In genomic region chr11:99170005-99170404, GRCm38 (mm10) we compare ENCODE assay signal across 23 mouse cellular contexts. TPM values are rescaled to one million over a fixed set of nuclear protein-coding genes. Genes with fewer than 3 reads are reported as not detected.
"Had no signal": no experiment of that assay in that cellular context is flagged by ENCODE, and none has a peak within 500 bp of the region (broad histone marks: within the 10 kb centered on the region; RNA-seq: fewer than 3 reads in every experiment).

No protein-coding gene starts in this region.

- H3K27me3 ChIP-seq: heart, embryonic 13.5 days; heart, embryonic 15.5 days; hindbrain, embryonic 13.5 days; hindbrain, embryonic 15.5 days; kidney, embryonic 15.5 days; limb, embryonic 12.5 days had no signal

- H3K4me1 ChIP-seq: heart, embryonic 13.5 days; heart, embryonic 15.5 days; hindbrain, embryonic 13.5 days; hindbrain, embryonic 15.5 days; kidney, embryonic 15.5 days; limb, embryonic 10.5 days; limb, embryonic 12.5 days had no signal

- H3K27ac ChIP-seq: gastrocnemius, adult 2 months; heart, embryonic 13.5 days; heart, embryonic 15.5 days; hindbrain, embryonic 13.5 days; hindbrain, embryonic 15.5 days; hindbrain, postnatal 0 days; kidney, embryonic 15.5 days; kidney, postnatal 0 days; layer of hippocampus, adult 2 months; left cerebral cortex, adult 2 months; limb, embryonic 10.5 days; limb, embryonic 12.5 days had no signal

- H3K4me3 ChIP-seq: gastrocnemius, adult 2 months; heart, embryonic 13.5 days; heart, embryonic 15.5 days; hindbrain, embryonic 13.5 days; hindbrain, embryonic 15.5 days; kidney, embryonic 15.5 days; layer of hippocampus, adult 2 months; left cerebral cortex, adult 2 months; limb, embryonic 10.5 days; limb, embryonic 12.5 days had no signal

- H3K36me3 ChIP-seq: heart, embryonic 13.5 days; heart, embryonic 15.5 days; hindbrain, embryonic 13.5 days; hindbrain, embryonic 15.5 days; kidney, embryonic 15.5 days; limb, embryonic 10.5 days; limb, embryonic 12.5 days had no signal

- DNase-seq: gastrocnemius, adult 2 months; gastrocnemius, postnatal 10 days; gastrocnemius, postnatal 25 days; heart, adult 18-20 months; heart, postnatal 14 days; heart, postnatal 36 days; kidney, adult 11 months; kidney, adult 2 months; kidney, adult 9 months; kidney, postnatal 25 days; kidney, postnatal 4 days; liver had no signal

RNA-seq across cellular contexts. Expression of gene Ccr7, which starts 15.1 kb away (rescaled TPM):
- polyA plus RNA-seq: hindbrain, embryonic 13.5 days; hindbrain, postnatal 0 days had no signal
